Mouse (Mus musculus) bone marrow, adult 2 months (tissue): ENCODE results near the gene N4bp2l2. TPM values are rescaled to one million over a fixed set of nuclear protein-coding genes. Genes with fewer than 3 reads are reported as not detected.
"Not testable (repeated sequence)": the region's sequence is repeated elsewhere in the genome, so short reads cannot be mapped to it uniquely, and the experiment has no call there.

ENCODE experiments used
- H3K27ac ChIP-seq: fragments of 200-500 bp; 2 replicates; pipeline ENCODE4 v1.5.1; 2012; ENCODE audit warnings: low read depth, mild to moderate bottlenecking, control low read depth, inconsistent platforms, low read length; ENCODE audit not compliant: control insufficient read depth, poor library complexity, insufficient read depth
- H3K4me1 ChIP-seq: fragments of 200-500 bp; 2 replicates; pipeline ENCODE4 v1.6.1; 2011; ENCODE audit warnings: low read length; ENCODE audit not compliant: control insufficient read depth, insufficient read depth
- H3K4me3 ChIP-seq: fragments of 200-500 bp; replicated peaks from 2 replicates; pipeline ENCODE3; 2011; ENCODE audit warnings: mild to moderate bottlenecking, low read depth, low read length, control low read depth; ENCODE audit not compliant: control insufficient read depth
- CTCF ChIP-seq: fragments of 200-500 bp; IDR thresholded peaks from 2 replicates; pipeline ENCODE4 v1.5.1; 2011; ENCODE audit warnings: low read length, control low read depth; ENCODE audit not compliant: control insufficient read depth, insufficient read depth
- POLR2A ChIP-seq: fragments of 200-500 bp; IDR thresholded peaks from 2 replicates; pipeline ENCODE4 v1.6.1; 2011; ENCODE audit warnings: low read depth, mild to moderate bottlenecking, control low read depth, low read length, borderline replicate concordance; ENCODE audit not compliant: control insufficient read depth
- WGBS: fragments of 180-500 bp; shearing (Covaris S2); methylation state at CpG from one replicate; pipeline ENCODE4 v1.1.7; 2018; 5-methylcytosine and 5-hydroxymethylcytosine counted together
- polyA plus RNA-seq: library from polyadenylated mRNA; stranded (reverse); fragments of >200 nt; gene quantifications from 2 replicates; pipeline ENCODE4 v1.2.4, GENCODE M21; 2011; ENCODE audit warnings: low replicate concordance; ENCODE audit not compliant: missing spikeins, insufficient read depth, insufficient read length

N4bp2l2 gene
- polyA plus RNA-seq, 1 experiment = 75.3 TPM

GRCm38 (mm10) chr5:150673880-150674621, 8.1 kb upstream of the N4bp2l2 start:
- TF ChIP-seq CTCF (no peak), POLR2A (no peak)
- Histone ChIP-seq H3K4me3 (peak overlapping the region; percentile 82), H3K4me1 (no peaks in the 10 kb centered on the region), H3K27ac (peak overlapping the region; percentile 73; the same call in 1 of the 2 replicates)
- WGBS = under 1% methylated on average over 78 of the region's 91 CpGs

GRCm38 (mm10) chr5:150673153-150673835, 7.3 kb upstream of the N4bp2l2 start, which contains the start of gene Pds5b:
TSS of gene Pds5b (plus strand) at chr5:150673739.
- H3K27ac ChIP-seq = peak within 1 kb of the TSS; percentile 73; the same call in 1 of the 2 replicates

GRCm38 (mm10) chr5:150672343-150672742, 6.4 kb upstream of the N4bp2l2 start:
- no peak overlapping the region for H3K4me3 ChIP-seq
- no peak overlapping the region for H3K27ac ChIP-seq
- TF ChIP-seq POLR2A (no peak), CTCF (no peak)
- no peaks in the 10 kb centered on the region for H3K4me1 ChIP-seq
- WGBS = 88% methylated on average over 7 of the region's 7 CpGs

More at GRCm38 (mm10) chr5:150673153-150673835, 7.3 kb upstream of the N4bp2l2 start, which contains the start of gene Pds5b:
- TF ChIP-seq CTCF (peak; percentile 91), POLR2A (no peak; the same call in 1 of the 2 replicates)
- Histone ChIP-seq H3K4me1 (no peaks in the 10 kb centered on the region), H3K4me3 (peak within 1 kb of the TSS; percentile 82)
- WGBS = 12% methylated on average over 49 of the region's 49 CpGs

- TF ChIP-seq POLR2A = no peak
- no peak for TF ChIP-seq CTCF
- Histone ChIP-seq H3K4me3 (no peak overlapping the region), H3K4me1 (no peaks in the 10 kb centered on the region), H3K27ac (no peak overlapping the region)
- 67% methylated on average over 4 of the region's 4 CpGs for WGBS
These were observed 2.7 kb upstream of the N4bp2l2 start for GRCm38 (mm10) chr5:150668731-150669130.

- under 1% methylated on average over 52 of the region's 52 CpGs for WGBS
- Histone ChIP-seq H3K27ac (peak overlapping the region; percentile 89), H3K4me1 (no peaks in the 10 kb centered on the region), H3K4me3 (peak overlapping the region; percentile 76)
- TF ChIP-seq POLR2A (peak; percentile 50; the same call in 1 of the 2 replicates), CTCF (peak; percentile 85)
These were observed 640 bp downstream of the N4bp2l2 start for GRCm38 (mm10) chr5:150665132-150665954.

GRCm38 (mm10) chr5:150664794-150665131, 1.2 kb downstream of the N4bp2l2 start:
- no peak for TF ChIP-seq POLR2A
- TF ChIP-seq CTCF = no peak
- WGBS = 0% methylated on average over 10 of the region's 10 CpGs
- H3K4me3 ChIP-seq = peak overlapping the region; percentile 76
- H3K27ac ChIP-seq = peak overlapping the region; percentile 89
- no peaks in the 10 kb centered on the region for H3K4me1 ChIP-seq

- H3K27ac ChIP-seq, H3K4me3 ChIP-seq, H3K4me1 ChIP-seq: not testable (repeated sequence)
- WGBS = 76% methylated on average over 7 of the region's 7 CpGs
These were observed 2.1 kb downstream of the N4bp2l2 start for GRCm38 (mm10) chr5:150663926-150664325.

GRCm38 (mm10) chr5:150660296-150660695, 5.7 kb downstream of the N4bp2l2 start:
- WGBS = 90% methylated on average over 3 of the region's 3 CpGs
- not testable (repeated sequence) for H3K4me1 ChIP-seq, H3K27ac ChIP-seq, H3K4me3 ChIP-seq

GRCm38 (mm10) chr5:150659425-150659824, 6.6 kb downstream of the N4bp2l2 start:
- not testable (repeated sequence) for H3K27ac ChIP-seq, H3K4me1 ChIP-seq, H3K4me3 ChIP-seq
- WGBS = 67% methylated on average over 6 of the region's 6 CpGs
